ENCODE assay signal across 14 mouse cellular contexts in genomic region chr4:136653019-136653418, GRCm38 (mm10). TPM values are rescaled to one million over a fixed set of nuclear protein-coding genes. Genes with fewer than 3 reads are reported as not detected.
DNase-seq lines count a peak whose midpoint lies in the region; ATAC-seq and TF ChIP-seq lines count a peak whose summit lies in the region.
"Had no signal": no experiment of that assay in that cellular context is flagged by ENCODE, and none has a peak within 500 bp of the region (broad histone marks: within the 10 kb centered on the region; RNA-seq: fewer than 3 reads in every experiment).

No protein-coding gene starts in this region.

- DNase-seq in liver, postnatal 0 days: no peak
- no peak for DNase-seq in hindbrain, postnatal 0 days (ENCODE audit: low spot score)
- DNase-seq in ovary, postnatal 10 days (ENCODE audit: low spot score): no peak
- no peak for DNase-seq in lung, postnatal 14 days
- DNase-seq: adrenal gland, adult 2 months; thymus, postnatal 36 days had no signal

- H3K27me3 ChIP-seq in liver, embryonic 12.5 days (replicated peaks): peaks cover 2% of the 10 kb centered on the region; the same call in 1 of the 2 replicates
- no peaks in the 10 kb centered on the region for H3K27me3 ChIP-seq in liver, postnatal 0 days (ENCODE audit: insufficient read depth, low read length)
- H3K27me3 ChIP-seq in forebrain, embryonic 13.5 days: no peaks in the 10 kb centered on the region
- no peaks in the 10 kb centered on the region for H3K27me3 ChIP-seq in hindbrain, postnatal 0 days (ENCODE audit: insufficient read depth, low read length)
- H3K27me3 ChIP-seq in neural tube, embryonic 15.5 days (replicated peaks): no peaks in the 10 kb centered on the region

- peaks cover 48% of the 10 kb centered on the region for H3K4me1 ChIP-seq in liver, embryonic 12.5 days
- H3K4me1 ChIP-seq in liver, postnatal 0 days (ENCODE audit: insufficient read depth): no peaks in the 10 kb centered on the region
- H3K4me1 ChIP-seq in forebrain, embryonic 13.5 days: peaks cover 30% of the 10 kb centered on the region
- H3K4me1 ChIP-seq in hindbrain, postnatal 0 days (ENCODE audit: insufficient read depth, low read length): peaks cover 9% of the 10 kb centered on the region; the same call in 1 of the 2 replicates
- H3K4me1 ChIP-seq in neural tube, embryonic 15.5 days: peaks cover 24% of the 10 kb centered on the region

- no peaks in the 10 kb centered on the region for H3K9me3 ChIP-seq in liver, embryonic 12.5 days (replicated peaks)
- no peaks in the 10 kb centered on the region for H3K9me3 ChIP-seq in liver, postnatal 0 days (ENCODE audit: low read length)
- no peaks in the 10 kb centered on the region for H3K9me3 ChIP-seq in forebrain, embryonic 13.5 days (replicated peaks)
- no peaks in the 10 kb centered on the region for H3K9me3 ChIP-seq in hindbrain, postnatal 0 days (ENCODE audit: low read length)
- no peaks in the 10 kb centered on the region for H3K9me3 ChIP-seq in neural tube, embryonic 15.5 days (replicated peaks)

- no peak for TF ChIP-seq EP300 in liver, postnatal 0 days (IDR thresholded peaks at IDR 0.05; ENCODE audit: low read depth)

- no peak for TF ChIP-seq CTCF in liver, postnatal 0 days (IDR thresholded peaks at IDR 0.05; ENCODE audit: low read depth)
- no peak for TF ChIP-seq CTCF in hindbrain, postnatal 0 days (IDR thresholded peaks at IDR 0.05; ENCODE audit: low read depth)

- no peak overlapping the region for H3K9ac ChIP-seq in liver, embryonic 12.5 days
- no peak overlapping the region for H3K9ac ChIP-seq in liver, postnatal 0 days (replicated peaks)
- no peak overlapping the region for H3K9ac ChIP-seq in forebrain, embryonic 13.5 days
- no peak overlapping the region for H3K9ac ChIP-seq in hindbrain, postnatal 0 days (replicated peaks; ENCODE audit: low read length)
- no peak overlapping the region for H3K9ac ChIP-seq in neural tube, embryonic 15.5 days (replicated peaks)

- ATAC-seq in liver, embryonic 12.5 days: peak; percentile 8; the same call in 1 of the 2 replicates
- ATAC-seq in liver, postnatal 0 days: no peak; the same call in 1 of the 2 replicates
- no peak for ATAC-seq in forebrain, embryonic 13.5 days
- no peak for ATAC-seq in hindbrain, postnatal 0 days
- no peak for ATAC-seq in neural tube, embryonic 15.5 days (ENCODE audit: low FRiP score)

- 27% methylated on average over 6 of the region's 6 CpGs for WGBS in liver, embryonic 12.5 days (ENCODE audit: insufficient replicate concordance)
- 30% methylated on average over 6 of the region's 6 CpGs for WGBS in liver, postnatal 0 days (ENCODE audit: insufficient replicate concordance)
- WGBS in forebrain, embryonic 13.5 days: 64% methylated on average over 6 of the region's 6 CpGs
- 54% methylated on average over 6 of the region's 6 CpGs for WGBS in hindbrain, postnatal 0 days
- 66% methylated on average over 6 of the region's 6 CpGs for WGBS in neural tube, embryonic 15.5 days

- H3K4me3 ChIP-seq in liver, embryonic 12.5 days: no peak overlapping the region
- no peak overlapping the region for H3K4me3 ChIP-seq in liver, postnatal 0 days (ENCODE audit: low read depth, low read length)
- no peak overlapping the region for H3K4me3 ChIP-seq in forebrain, embryonic 13.5 days
- no peak overlapping the region for H3K4me3 ChIP-seq in hindbrain, postnatal 0 days (ENCODE audit: low read length)
- no peak overlapping the region for H3K4me3 ChIP-seq in neural tube, embryonic 15.5 days (replicated peaks)

- peak overlapping the region; percentile 63 for H3K27ac ChIP-seq in liver, embryonic 12.5 days
- no peak overlapping the region for H3K27ac ChIP-seq in liver, postnatal 0 days (ENCODE audit: low read depth)
- peak overlapping the region; percentile 80 for H3K27ac ChIP-seq in forebrain, embryonic 13.5 days
- peak overlapping the region; percentile 61 for H3K27ac ChIP-seq in hindbrain, postnatal 0 days
- 0 out of 2 replicates have a peak overlapping the region, but pooled peaks have one; percentile 1 for H3K27ac ChIP-seq in neural tube, embryonic 15.5 days (replicated peaks)
- H3K27ac ChIP-seq: kidney, postnatal 0 days had no signal

- H3K36me3 ChIP-seq in liver, embryonic 12.5 days: no peaks in the 10 kb centered on the region
- H3K36me3 ChIP-seq in liver, postnatal 0 days (replicated peaks; ENCODE audit: insufficient read depth, low read length): no peaks in the 10 kb centered on the region
- peaks cover 49% of the 10 kb centered on the region for H3K36me3 ChIP-seq in forebrain, embryonic 13.5 days (ENCODE audit: poor library complexity, severe bottlenecking)
- H3K36me3 ChIP-seq in hindbrain, postnatal 0 days (ENCODE audit: insufficient read depth, low read length): peaks cover 22% of the 10 kb centered on the region
- peaks cover 40% of the 10 kb centered on the region for H3K36me3 ChIP-seq in neural tube, embryonic 15.5 days

- peak overlapping the region; percentile 10 for H3K4me2 ChIP-seq in liver, embryonic 12.5 days
- no peak overlapping the region for H3K4me2 ChIP-seq in liver, postnatal 0 days (ENCODE audit: low read depth, low read length)
- no peak overlapping the region for H3K4me2 ChIP-seq in forebrain, embryonic 13.5 days
- H3K4me2 ChIP-seq in hindbrain, postnatal 0 days (ENCODE audit: low read depth, low read length): no peak overlapping the region
- H3K4me2 ChIP-seq in neural tube, embryonic 15.5 days: no peak overlapping the region

RNA-seq across cellular contexts. Expression of gene Lactbl1, which starts 30.6 kb away (rescaled TPM):
- not detected in 2 replicates for polyA plus RNA-seq in liver, embryonic 12.5 days (2016; fragmentation: Nextera tagmentation; extraction: Ambion mirVana)
- polyA plus RNA-seq in liver, postnatal 0 days (2015; fragmentation: Nextera tagmentation; extraction: Ambion mirVana): not detected in 2 replicates
- polyA plus RNA-seq in forebrain, embryonic 13.5 days (2015; fragmentation: Nextera tagmentation; extraction: Ambion mirVana): not detected in 2 replicates
- total RNA-seq in hindbrain, postnatal 0 days (2014; rRNA removed): 0.42 TPM in 1 of 2 replicates, not detected in the other
- polyA plus RNA-seq in hindbrain, postnatal 0 days (2015; fragmentation: Nextera tagmentation; extraction: Ambion mirVana): 0.06 TPM in 2 replicates
- 0.05 and 0.10 TPM in 2 replicates for polyA plus RNA-seq in neural tube, embryonic 15.5 days (2015; fragmentation: Nextera tagmentation; extraction: Ambion mirVana)
- total RNA-seq: adrenal gland, adult 2 months; ES-E14; left cerebral cortex, adult 8-10 months had no signal
- polyA plus RNA-seq: adrenal gland, adult 2 months; kidney, postnatal 0 days; lung, embryonic 16.5 days had no signal

RNA-seq across cellular contexts. Expression of gene Tex46, which starts 42.8 kb away (rescaled TPM):
- polyA plus RNA-seq in liver, embryonic 12.5 days (2016; fragmentation: Nextera tagmentation; extraction: Ambion mirVana): not detected in 2 replicates
- not detected in 2 replicates for polyA plus RNA-seq in liver, postnatal 0 days (2015; fragmentation: Nextera tagmentation; extraction: Ambion mirVana)
- not detected in 2 replicates for polyA plus RNA-seq in forebrain, embryonic 13.5 days (2015; fragmentation: Nextera tagmentation; extraction: Ambion mirVana)
- total RNA-seq in hindbrain, postnatal 0 days (2014; rRNA removed): not detected in 2 replicates
- not detected in 2 replicates for polyA plus RNA-seq in hindbrain, postnatal 0 days (2015; fragmentation: Nextera tagmentation; extraction: Ambion mirVana)
- polyA plus RNA-seq in neural tube, embryonic 15.5 days (2015; fragmentation: Nextera tagmentation; extraction: Ambion mirVana): not detected in 2 replicates
- total RNA-seq: adrenal gland, adult 2 months; ES-E14; left cerebral cortex, adult 8-10 months had no signal
- polyA plus RNA-seq: adrenal gland, adult 2 months; kidney, postnatal 0 days; lung, embryonic 16.5 days; spleen, adult 2 months had no signal

RNA-seq across cellular contexts. Expression of gene Kdm1a, which starts 50.5 kb away (rescaled TPM):
- 31.3 and 31.9 TPM in 2 replicates for polyA plus RNA-seq in liver, embryonic 12.5 days (2016; fragmentation: Nextera tagmentation; extraction: Ambion mirVana)
- polyA plus RNA-seq in liver, postnatal 0 days (2015; fragmentation: Nextera tagmentation; extraction: Ambion mirVana): 6.3 and 6.8 TPM in 2 replicates
- polyA plus RNA-seq in forebrain, embryonic 13.5 days (2015; fragmentation: Nextera tagmentation; extraction: Ambion mirVana): 83.3 and 88.3 TPM in 2 replicates
- total RNA-seq in hindbrain, postnatal 0 days (2014; rRNA removed): 121 and 123 TPM in 2 replicates
- polyA plus RNA-seq in hindbrain, postnatal 0 days (2015; fragmentation: Nextera tagmentation; extraction: Ambion mirVana): 41.2 and 44.8 TPM in 2 replicates
- polyA plus RNA-seq in neural tube, embryonic 15.5 days (2015; fragmentation: Nextera tagmentation; extraction: Ambion mirVana): 46.6 and 49.8 TPM in 2 replicates
